Mouse (Mus musculus) MEL (cell line): Measurements from ENCODE around the gene Vegfa. TPM values are rescaled to one million over a fixed set of nuclear protein-coding genes. Genes with fewer than 3 reads are reported as not detected.

Experiments
- DNase-seq: peaks from one replicate; pipeline ENCODE4 v3.0.0; 2011; ENCODE audit warnings: low read depth, low spot score
- H3K27ac ChIP-seq: 2 replicates; pipeline ENCODE4 v1.5.1; 2012; ENCODE audit warnings: low read depth, mild to moderate bottlenecking, control low read depth, low read length, moderate library complexity; ENCODE audit not compliant: control insufficient read depth
- H3K27me3 ChIP-seq, 2 experiments: fragments of 150-350 bp in 1 of 2; sonication (generic) in 1 of 2; 2 replicates each; pipeline ENCODE4 v1.6.1; 2012; ENCODE audit warnings: low read length in 2 of 2, mild to moderate bottlenecking in 2 of 2, improper control_type of control experiment in 1 of 2, moderate library complexity in 1 of 2; ENCODE audit not compliant: insufficient read depth in 2 of 2, control insufficient read depth in 1 of 2
- H3K36me3 ChIP-seq, 2 experiments: 2 replicates each; pipeline ENCODE4 v1.6.1; 2012 to 2014; ENCODE audit warnings: low read length in 2 of 2, improper control_type of control experiment in 1 of 2, inconsistent platforms in 1 of 2, mild to moderate bottlenecking in 1 of 2; ENCODE audit not compliant: insufficient read depth in 2 of 2, control insufficient read depth in 1 of 2
- H3K4me1 ChIP-seq, 2 experiments: fragments of 150-350 bp in 1 of 2; sonication (generic) in 1 of 2; 2 replicates each; pipeline ENCODE4 v1.6.1; 2012; ENCODE audit warnings: low read length in 2 of 2, improper control_type of control experiment in 1 of 2, mild to moderate bottlenecking in 1 of 2; ENCODE audit not compliant: insufficient read depth in 2 of 2, control insufficient read depth in 1 of 2
- H3K4me3 ChIP-seq, 2 experiments: fragments of 150-350 bp in 1 of 2; sonication (generic) in 1 of 2; 2 replicates each; pipeline ENCODE4 v1.5.1; 2012; ENCODE audit warnings: low read depth in 2 of 2, low read length in 2 of 2, mild to moderate bottlenecking in 2 of 2, moderate library complexity in 2 of 2, control low read depth in 1 of 2, improper control_type of control experiment in 1 of 2; ENCODE audit not compliant: control insufficient read depth in 1 of 2, insufficient read depth in 1 of 2
- H3K79me2 ChIP-seq: 2 replicates; pipeline ENCODE4 v1.6.1; 2012; ENCODE audit warnings: mild to moderate bottlenecking, low read length, moderate library complexity; ENCODE audit not compliant: control insufficient read depth, poor library complexity, insufficient read depth
- H3K9ac ChIP-seq: 2 replicates; pipeline ENCODE4 v1.6.1; 2012; ENCODE audit warnings: low read depth, mild to moderate bottlenecking, control low read depth, low read length, moderate library complexity; ENCODE audit not compliant: control insufficient read depth, poor library complexity, severe bottlenecking
- H3K9me3 ChIP-seq: fragments of 150-350 bp; sonication (generic); replicated peaks from 2 replicates; pipeline ENCODE4 v1.6.1; 2012; ENCODE audit warnings: mild to moderate bottlenecking, low read length, improper control_type of control experiment, moderate library complexity; ENCODE audit not compliant: insufficient read depth
- BHLHE40 ChIP-seq: IDR thresholded peaks from 2 replicates; pipeline ENCODE4 v1.6.1; 2012; ENCODE audit warnings: low read depth, mild to moderate bottlenecking, inconsistent platforms, low read length, improper control_type of control experiment, borderline replicate concordance
- CTCF ChIP-seq, 3 experiments: IDR thresholded peaks in 2 of 3; conservative IDR thresholded peaks in 1 of 3; 2 replicates each; pipeline ENCODE4 v1.5.1; 2011 to 2012; ENCODE audit warnings: low read length in 3 of 3, low read depth in 2 of 3, mild to moderate bottlenecking in 2 of 3, improper control_type of control experiment in 1 of 3, inconsistent platforms in 1 of 3, mixed read lengths in 1 of 3, moderate library complexity in 1 of 3; ENCODE audit not compliant: control insufficient read depth in 1 of 3, insufficient read depth in 1 of 3, poor library complexity in 1 of 3, severe bottlenecking in 1 of 3
- E2F4 ChIP-seq: IDR thresholded peaks from 2 replicates; pipeline ENCODE4 v1.6.1; 2011; ENCODE audit warnings: low read depth, low read length, improper control_type of control experiment, borderline replicate concordance
- ELF1 ChIP-seq: IDR thresholded peaks from 2 replicates; pipeline ENCODE4 v1.6.1; 2014; ENCODE audit warnings: low read depth, mild to moderate bottlenecking, inconsistent platforms, low read length, improper control_type of control experiment, moderate library complexity
- ETS1 ChIP-seq: IDR thresholded peaks from 2 replicates; pipeline ENCODE4 v1.6.1; 2012; ENCODE audit warnings: low read depth, mild to moderate bottlenecking, inconsistent platforms, low read length, improper control_type of control experiment, moderate library complexity
- GABPA ChIP-seq: IDR thresholded peaks from 2 replicates; pipeline ENCODE4 v1.6.1; 2012; ENCODE audit warnings: low read depth, mild to moderate bottlenecking, inconsistent platforms, low read length, improper control_type of control experiment, moderate library complexity
- GATA1 ChIP-seq: IDR thresholded peaks from 2 replicates; pipeline ENCODE4 v1.6.1; 2011; ENCODE audit warnings: low read depth, low read length, improper control_type of control experiment
- HCFC1 ChIP-seq: IDR thresholded peaks from 2 replicates; pipeline ENCODE4 v1.6.1; 2012; ENCODE audit warnings: low read depth, mild to moderate bottlenecking, inconsistent platforms, low read length, improper control_type of control experiment, moderate library complexity
- JUND ChIP-seq: IDR thresholded peaks from 2 replicates; pipeline ENCODE4 v1.6.1; 2011; ENCODE audit warnings: low read depth, mild to moderate bottlenecking, improper control_type of control experiment, low read length
- KAT2A ChIP-seq: conservative IDR thresholded peaks from 2 replicates; pipeline ENCODE4 v1.6.1; 2012; ENCODE audit warnings: low read depth, low read length, improper control_type of control experiment, inconsistent platforms
- MAFK ChIP-seq: IDR thresholded peaks from 2 replicates; pipeline ENCODE4 v1.6.1; 2011; ENCODE audit warnings: low read depth, mild to moderate bottlenecking, low read length, improper control_type of control experiment, borderline replicate concordance
- MAX ChIP-seq: IDR thresholded peaks from 2 replicates; pipeline ENCODE4 v1.6.1; 2011; ENCODE audit warnings: low read length, improper control_type of control experiment
- MAZ ChIP-seq: IDR thresholded peaks from 2 replicates; pipeline ENCODE4 v1.6.1; 2012; ENCODE audit warnings: low read depth, mild to moderate bottlenecking, inconsistent platforms, low read length, improper control_type of control experiment
- MEF2A ChIP-seq: IDR thresholded peaks from 2 replicates; pipeline ENCODE4 v1.6.1; 2014; ENCODE audit warnings: low read depth, mild to moderate bottlenecking, inconsistent platforms, low read length, improper control_type of control experiment; ENCODE audit not compliant: poor library complexity, insufficient replicate concordance, severe bottlenecking; ENCODE audit errors: extremely low read depth
- MXI1 ChIP-seq: IDR thresholded peaks from 2 replicates; pipeline ENCODE4 v1.6.1; 2011; ENCODE audit warnings: mild to moderate bottlenecking, low read depth, low read length, improper control_type of control experiment
- MYB ChIP-seq: IDR thresholded peaks from 2 replicates; pipeline ENCODE4 v1.6.1; 2011; ENCODE audit warnings: mild to moderate bottlenecking, low read depth, low read length, improper control_type of control experiment
- MYC ChIP-seq: IDR thresholded peaks from 2 replicates; pipeline ENCODE4 v1.6.1; 2011; ENCODE audit warnings: low read depth, mild to moderate bottlenecking, low read length, improper control_type of control experiment, moderate library complexity
- NRF1 ChIP-seq: IDR thresholded peaks from 2 replicates; pipeline ENCODE4 v1.6.1; 2014; ENCODE audit warnings: low read depth, mild to moderate bottlenecking, inconsistent platforms, low read length, improper control_type of control experiment, moderate library complexity; ENCODE audit not compliant: poor library complexity, insufficient read depth, severe bottlenecking
- POLR2AphosphoS2 ChIP-seq: IDR thresholded peaks from 2 replicates; pipeline ENCODE4 v1.6.1; 2011; ENCODE audit warnings: low read length, improper control_type of control experiment
- RAD21 ChIP-seq: IDR thresholded peaks from 2 replicates; pipeline ENCODE4 v1.6.1; 2011; ENCODE audit warnings: mild to moderate bottlenecking, low read depth, low read length, improper control_type of control experiment
- SIN3A ChIP-seq: IDR thresholded peaks from 2 replicates; pipeline ENCODE4 v1.6.1; 2012; ENCODE audit warnings: low read length, improper control_type of control experiment, inconsistent platforms
- SMC3 ChIP-seq: IDR thresholded peaks from 2 replicates; pipeline ENCODE4 v1.6.1; 2011; ENCODE audit warnings: low read depth, low read length, improper control_type of control experiment
- TAL1 ChIP-seq: IDR thresholded peaks from 2 replicates; pipeline ENCODE4 v1.6.1; 2012; ENCODE audit warnings: mild to moderate bottlenecking, inconsistent platforms, low read length, moderate library complexity, mixed read lengths
- TBP ChIP-seq: IDR thresholded peaks from 2 replicates; pipeline ENCODE4 v1.8.0; 2011; ENCODE audit warnings: low read depth, low read length, improper control_type of control experiment
- TCF12 ChIP-seq: IDR thresholded peaks from 2 replicates; pipeline ENCODE4 v1.6.1; 2014; ENCODE audit warnings: low read depth, mild to moderate bottlenecking, inconsistent platforms, low read length, improper control_type of control experiment, moderate library complexity
- USF2 ChIP-seq, 2 experiments: IDR thresholded peaks; 2 replicates each; pipeline ENCODE4 v1.6.1; 2011 to 2012; ENCODE audit warnings: improper control_type of control experiment in 2 of 2, low read length in 2 of 2, borderline replicate concordance in 1 of 2, inconsistent platforms in 1 of 2, low read depth in 1 of 2, mild to moderate bottlenecking in 1 of 2; ENCODE audit not compliant: insufficient read depth in 1 of 2
- ZC3H11A ChIP-seq: IDR thresholded peaks from 2 replicates; pipeline ENCODE4 v1.6.1; 2012; ENCODE audit warnings: low read depth, mild to moderate bottlenecking, inconsistent platforms, low read length, improper control_type of control experiment
- ZKSCAN1 ChIP-seq: IDR thresholded peaks from 2 replicates; pipeline ENCODE4 v1.6.1; 2012; ENCODE audit warnings: low read depth, mild to moderate bottlenecking, inconsistent platforms, low read length, improper control_type of control experiment, moderate library complexity
- ZNF384 ChIP-seq: IDR thresholded peaks from 2 replicates; pipeline ENCODE4 v1.6.1; 2012; ENCODE audit warnings: low read depth, mild to moderate bottlenecking, inconsistent platforms, low read length, improper control_type of control experiment
- polyA plus RNA-seq, 2 experiments: library from polyadenylated mRNA; stranded (reverse) in 1 of 2; unstranded in 1 of 2; fragments of >175 nt in 1 of 2; fragments of >200 nt in 1 of 2; gene quantifications; 2 replicates each; pipeline versions ENCODE4 v1.2.1 to v1.2.4; 2012; ENCODE audit warnings: low replicate concordance in 2 of 2, low read depth in 1 of 2; ENCODE audit not compliant: insufficient read length in 2 of 2, insufficient read depth in 1 of 2, missing spikeins in 1 of 2
- total RNA-seq: library from RNA; depleted of rRNA; stranded (reverse); fragments of 300-350 nt; gene quantifications from 2 replicates; pipeline ENCODE4 v1.2.3, GENCODE M21; 2012

Gene Vegfa
- total and polyA plus RNA-seq, 3 experiments, result 16.1 to 38.6 TPM; not detected in 1

DNA sequence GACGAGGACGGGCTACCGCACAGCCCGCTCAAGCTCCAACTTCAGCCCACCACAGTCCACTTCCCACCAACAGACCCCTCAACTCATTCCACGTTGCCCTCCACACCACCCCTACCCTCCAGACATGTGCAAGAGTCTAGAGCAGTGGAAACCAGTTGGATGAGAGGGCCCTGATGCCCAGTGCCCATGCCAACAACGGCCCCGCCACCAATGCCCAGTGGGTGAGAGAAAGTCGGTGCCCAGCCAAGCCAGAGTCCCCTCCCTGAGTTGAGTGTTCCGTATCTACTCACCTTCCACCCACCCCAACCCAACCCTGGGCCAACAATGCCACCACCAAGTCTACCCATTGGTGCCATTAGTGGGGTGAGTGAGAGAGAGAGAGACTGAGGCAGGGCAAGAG is 10.4 kb downstream of the Vegfa start:
- Histone ChIP-seq H3K27me3 (no peaks in the 10 kb centered on the region), H3K36me3 (peaks cover 0 to 34% of the 10 kb centered on the region in 2 experiments; a peak in 2 of 4 replicates), H3K4me3 (no peak overlapping the region), H3K9me3 (no peaks in the 10 kb centered on the region), H3K9ac (no peak overlapping the region), H3K4me1 (no peaks in the 10 kb centered on the region), H3K27ac (no peak overlapping the region), H3K79me2 (peaks cover 2% of the 10 kb centered on the region)
- no peak for TF ChIP-seq JUND
- TF ChIP-seq RAD21, result no peak
- no peak for TF ChIP-seq TCF12
- no peak for TF ChIP-seq NRF1
- TF ChIP-seq E2F4, result no peak
- no peak for TF ChIP-seq CTCF (IDR thresholded peaks at IDR 0.05 in 2 of 3, conservative IDR thresholded peaks at IDR 0.05 in 1 of 3; ENCODE audit: control insufficient read depth in 1 of 3, insufficient read depth in 1 of 3, low read depth in 2 of 3, low read length in 3 of 3, poor library complexity in 1 of 3, severe bottlenecking in 1 of 3)
- TF ChIP-seq MAZ, result no peak
- TF ChIP-seq USF2 (IDR thresholded peaks at IDR 0.05; ENCODE audit: borderline replicate concordance in 1 of 2, insufficient read depth in 1 of 2, low read depth in 1 of 2, low read length in 2 of 2), result no peak
- no peak for TF ChIP-seq POLR2AphosphoS2
- no peak for TF ChIP-seq MYC
- TF ChIP-seq SIN3A, result no peak
- no peak for TF ChIP-seq GABPA
- TF ChIP-seq ZKSCAN1, result no peak
- TF ChIP-seq BHLHE40, result no peak
- no peak for TF ChIP-seq KAT2A
- TF ChIP-seq MXI1, result no peak
- TF ChIP-seq MYB, result no peak
- no peak for TF ChIP-seq ELF1
- TF ChIP-seq MEF2A, result no peak
- TF ChIP-seq SMC3, result no peak
- no peak for DNase-seq

DNA sequence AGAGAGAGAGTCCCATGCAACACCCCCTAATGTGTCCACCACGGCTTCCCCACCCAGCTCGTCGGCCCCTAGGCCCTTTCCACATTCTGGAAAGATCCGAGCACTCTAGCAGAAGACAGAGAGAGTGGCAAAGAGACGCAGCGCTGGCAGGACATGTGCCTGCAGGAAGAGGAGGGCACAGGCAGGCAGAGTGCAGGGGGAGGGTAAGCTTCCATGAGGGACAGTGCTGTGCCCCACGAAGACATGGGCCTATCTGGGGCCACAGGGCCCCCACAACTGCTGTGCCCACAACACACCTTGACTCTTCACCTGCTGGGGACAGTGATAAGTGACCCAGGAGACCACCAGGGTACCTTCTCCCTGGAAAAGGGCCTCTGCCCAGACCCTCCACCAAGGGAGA is 11.0 kb downstream of the Vegfa start:
- H3K4me1 ChIP-seq, result no peaks in the 10 kb centered on the region
- no peak overlapping the region for H3K9ac ChIP-seq
- TF ChIP-seq GATA1 (no peak), ZC3H11A (no peak), MAX (no peak), HCFC1 (no peak), ZNF384 (no peak), ZKSCAN1 (no peak), JUND (no peak), ETS1 (no peak), MAFK (no peak), MEF2A (no peak), TAL1 (no peak), BHLHE40 (no peak), TBP (no peak), SMC3 (no peak)

More for the DNA sequence above, 11.0 kb downstream of the Vegfa start:
- no peak for DNase-seq
- Histone ChIP-seq H3K27me3 (no peaks in the 10 kb centered on the region), H3K79me2 (no peaks in the 10 kb centered on the region; the same call in 1 of the 2 replicates), H3K9me3 (no peaks in the 10 kb centered on the region), H3K36me3 (peaks cover 0 to 29% of the 10 kb centered on the region in 2 experiments; a peak in 2 of 4 replicates), H3K27ac (no peak overlapping the region), H3K4me3 (no peak overlapping the region)
